Mouse (Mus musculus): Measurements from ENCODE around the gene Gsta2.

GRCm38 (mm10) chr9:78369349-78369748 lies 13.8 kb upstream of the Gsta2 start:
- TF ChIP-seq POLR2A (IDR thresholded peaks at IDR 0.05; ENCODE audit: extremely low read depth, insufficient read depth, low read length) (no peak), CTCF (IDR thresholded peaks at IDR 0.05; ENCODE audit: low read depth, low read length) (no peak)
